Mouse (Mus musculus): Measurements from ENCODE around the gene Auh.

Gene Auh

GRCm38 (mm10) chr13:52802482-52802881, 127.0 kb downstream of the Auh start:
- no peak for DNase-seq (ENCODE audit: low read depth, low spot score)

DNA sequence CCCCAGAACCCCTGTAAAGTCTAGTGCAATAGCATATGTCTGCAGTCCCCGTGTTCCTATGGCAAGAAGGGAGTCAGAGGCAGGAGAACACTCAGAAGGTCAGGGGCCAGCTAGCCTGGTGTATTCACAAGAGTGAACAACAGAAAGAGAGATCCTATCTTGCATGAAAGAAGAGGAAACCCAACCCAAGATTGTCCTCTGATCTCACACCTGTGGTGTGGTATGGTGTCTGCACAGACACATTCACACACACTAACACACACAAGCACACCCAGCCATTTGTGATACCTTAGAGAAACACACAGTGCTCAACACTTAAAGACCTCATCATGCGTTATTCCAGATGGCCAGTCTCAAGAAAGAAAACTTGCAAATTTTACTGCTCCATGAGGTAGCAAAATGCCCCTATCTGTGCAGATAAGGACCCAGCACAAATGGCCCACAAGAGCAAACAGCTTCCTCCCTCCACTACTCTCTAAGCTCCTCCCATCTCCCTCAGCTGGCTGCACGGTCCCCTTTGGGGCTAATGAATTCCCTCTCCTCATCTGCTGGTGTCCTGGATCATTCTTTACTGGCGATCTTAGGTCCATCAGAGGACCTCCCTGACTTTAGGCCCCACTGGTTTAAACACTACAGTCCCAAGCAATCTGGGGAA, 128.7 kb downstream of the Auh start:
- DNase-seq (ENCODE audit: low read depth, low spot score), result no peak

- no peak for DNase-seq (ENCODE audit: low read depth, low spot score)
Measured at GRCm38 (mm10) chr13:52800091-52800490, 129.4 kb downstream of the Auh start.

DNA sequence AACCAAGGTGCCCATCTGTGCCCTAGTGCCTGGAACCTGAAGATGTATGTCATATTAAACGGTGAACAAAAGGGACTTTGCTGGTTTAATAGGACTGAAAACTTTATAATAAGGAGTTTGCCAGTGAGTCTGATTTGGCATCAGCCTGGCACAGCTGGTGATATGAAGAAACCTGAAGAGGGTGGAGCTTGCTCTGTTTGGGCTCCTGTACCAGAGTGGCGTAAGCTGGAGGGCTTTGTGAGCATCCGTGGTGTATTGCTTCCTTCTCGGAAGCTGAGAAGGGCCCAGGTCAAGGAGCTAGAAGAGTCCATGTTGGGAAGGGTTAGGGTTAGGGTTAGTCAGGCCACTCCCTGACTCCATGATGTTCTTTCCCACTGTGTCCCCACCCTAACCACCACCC, 135.2 kb downstream of the Auh start:
- no peak for DNase-seq (ENCODE audit: low read depth, low spot score)

DNA sequence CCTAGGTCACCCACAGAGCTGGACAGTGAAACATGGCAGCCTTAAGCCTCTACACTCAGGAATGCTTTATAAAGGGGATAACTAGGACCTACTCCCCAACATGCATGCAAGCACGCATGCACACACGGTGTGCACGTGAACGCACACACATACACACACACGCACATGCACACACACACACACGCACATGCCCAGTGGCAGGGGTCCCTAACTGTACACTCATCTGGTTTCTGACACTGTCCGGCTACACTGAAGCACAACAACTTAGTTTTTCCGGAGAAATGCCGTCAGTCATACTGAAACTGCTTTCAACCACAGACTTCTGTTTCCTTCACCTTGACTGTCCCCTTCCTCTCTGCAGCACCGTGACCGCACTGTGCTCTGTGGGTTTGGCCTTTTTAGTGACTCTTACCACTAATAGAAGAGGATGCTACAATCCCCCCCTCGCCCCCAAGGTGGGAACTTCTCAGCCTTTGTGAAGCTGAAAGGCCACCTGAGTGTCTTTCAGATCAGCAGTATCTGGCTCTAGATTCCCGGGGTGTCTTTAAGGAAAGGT, 136.0 kb downstream of the Auh start:
- DNase-seq (ENCODE audit: low read depth, low spot score), result no peak

DNA sequence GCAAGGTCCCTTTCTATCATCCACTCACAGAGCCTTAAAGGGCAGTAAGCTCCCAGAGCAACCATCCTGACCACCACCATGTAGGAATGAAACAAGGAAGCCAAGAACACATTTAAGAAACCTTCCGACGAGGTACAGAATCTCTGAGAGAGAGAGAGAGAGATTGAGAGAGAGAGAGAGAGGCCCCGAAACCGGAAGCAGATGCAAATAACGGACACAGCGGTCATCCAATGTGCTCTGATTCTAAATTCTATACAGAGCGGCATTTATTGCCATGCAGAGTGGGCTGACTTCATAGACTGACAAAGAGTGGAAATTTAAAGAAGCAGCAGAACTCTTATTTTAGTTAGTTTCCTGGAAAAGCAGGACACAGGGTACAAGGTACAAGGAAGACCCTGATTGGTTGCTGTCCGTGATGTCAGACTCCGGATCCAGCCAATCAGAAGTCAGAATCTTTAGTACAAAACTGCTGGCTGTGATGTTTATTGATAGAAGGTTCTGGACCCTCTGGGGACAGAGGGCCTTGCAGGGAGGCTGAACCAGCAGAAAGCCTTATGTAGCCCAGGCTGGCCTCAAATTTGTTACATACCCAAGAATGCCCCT, 137.1 kb downstream of the Auh start:
- DNase-seq (ENCODE audit: low read depth, low spot score), result no peak

DNA sequence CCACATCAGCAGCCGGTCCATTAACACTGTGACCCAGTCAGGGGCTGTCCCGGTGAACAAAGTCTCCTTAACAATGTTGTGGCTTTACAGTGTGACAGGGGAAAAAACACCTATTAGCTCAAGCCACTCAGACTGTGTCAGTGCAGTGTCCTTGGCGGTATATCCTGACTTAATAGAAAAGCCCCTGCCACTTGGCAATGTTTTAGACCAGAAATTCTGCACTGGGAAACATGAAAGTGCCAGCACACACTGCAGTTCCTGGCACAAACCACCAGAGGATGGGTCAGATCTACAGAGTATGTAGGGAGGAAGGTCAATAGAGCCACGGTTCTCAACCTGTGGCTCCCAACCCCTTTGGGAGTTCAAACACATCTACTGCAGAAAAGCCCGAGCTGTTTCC, 138.6 kb downstream of the Auh start:
- no peak for DNase-seq (ENCODE audit: low read depth, low spot score)
